Mouse (Mus musculus) spleen, adult 18-20 months (tissue): ENCODE results near the gene Irf2.

Source experiments
- DNase-seq, 2 experiments: peaks; one replicate each; pipeline ENCODE4 v3.0.0; 2022; ENCODE audit warnings: mixed read lengths in 2 of 2

Irf2 gene

GRCm38 (mm10) chr8:46811021-46811622 is 71.6 kb downstream of the Irf2 start:
- no peak for DNase-seq

- no peak for DNase-seq
These were observed 72.4 kb downstream of the Irf2 start for GRCm38 (mm10) chr8:46811944-46812343.

- no peak for DNase-seq
These were observed 73.4 kb downstream of the Irf2 start for GRCm38 (mm10) chr8:46812966-46813365.

- DNase-seq = no peak
These were observed 78.8 kb downstream of the Irf2 start for GRCm38 (mm10) chr8:46818106-46818989.

GRCm38 (mm10) chr8:46818990-46819288 is 79.4 kb downstream of the Irf2 start:
- DNase-seq = no peak

- DNase-seq = no peak
These were observed 89.3 kb downstream of the Irf2 start for GRCm38 (mm10) chr8:46828734-46829413.

- no peak for DNase-seq
These were observed 90.0 kb downstream of the Irf2 start for GRCm38 (mm10) chr8:46829414-46830111.

GRCm38 (mm10) chr8:46830112-46830855 is 90.8 kb downstream of the Irf2 start:
- DNase-seq = no peak

- no peak for DNase-seq
These were observed 92.4 kb downstream of the Irf2 start for GRCm38 (mm10) chr8:46831916-46832315.

GRCm38 (mm10) chr8:46832399-46832798 is 92.9 kb downstream of the Irf2 start:
- no peak for DNase-seq

- DNase-seq = no peak
These were observed 94.2 kb downstream of the Irf2 start for GRCm38 (mm10) chr8:46833763-46834162.

GRCm38 (mm10) chr8:46834440-46834839 is 94.9 kb downstream of the Irf2 start:
- DNase-seq = no peak

- DNase-seq = no peak
These were observed 96.6 kb downstream of the Irf2 start for GRCm38 (mm10) chr8:46836011-46836652.

- DNase-seq = no peak
These were observed 97.4 kb downstream of the Irf2 start for GRCm38 (mm10) chr8:46836949-46837348.

GRCm38 (mm10) chr8:46838052-46838451 is 98.5 kb downstream of the Irf2 start:
- DNase-seq = no peak

GRCm38 (mm10) chr8:46840390-46840789 is 100.9 kb downstream of the Irf2 start:
- DNase-seq = no peak

- DNase-seq = no peak
These were observed 101.3 kb downstream of the Irf2 start for GRCm38 (mm10) chr8:46840791-46841190.

GRCm38 (mm10) chr8:46842676-46843181 is 103.2 kb downstream of the Irf2 start:
- DNase-seq = no peak

GRCm38 (mm10) chr8:46843855-46844254 is 104.3 kb downstream of the Irf2 start:
- DNase-seq = no peak

- DNase-seq = peak in 1 of 2 experiments; percentile 33
These were observed 104.9 kb downstream of the Irf2 start for GRCm38 (mm10) chr8:46844371-46844973.
